Mouse (Mus musculus) spleen, adult 2 months (tissue): Measurements from ENCODE around the gene Adgrb2.
A peak's percentile ranks its signal among the peaks of the same experiment; 100 is the strongest.

Experiments
- CTCF ChIP-seq: fragments of 200-500 bp; IDR thresholded peaks from 2 replicates; pipeline ENCODE4 v1.5.1; 2011; ENCODE audit warnings: mild to moderate bottlenecking, inconsistent platforms; ENCODE audit not compliant: insufficient read depth, insufficient read length, insufficient replicate concordance; ENCODE audit errors: extremely low read depth
- POLR2A ChIP-seq: fragments of 200-500 bp; IDR thresholded peaks from 2 replicates; pipeline ENCODE4 v1.6.1; 2011; ENCODE audit warnings: low read depth, low read length, inconsistent platforms

- TF ChIP-seq CTCF (peak; percentile 51; the same call in 1 of the 2 replicates), POLR2A (no peak)
Observed at GRCm38 (mm10) chr4:130036112-130036511, 51.4 kb downstream of the Adgrb2 start.
